Mouse (Mus musculus): ENCODE data around the gene Adipoq.

DNA sequence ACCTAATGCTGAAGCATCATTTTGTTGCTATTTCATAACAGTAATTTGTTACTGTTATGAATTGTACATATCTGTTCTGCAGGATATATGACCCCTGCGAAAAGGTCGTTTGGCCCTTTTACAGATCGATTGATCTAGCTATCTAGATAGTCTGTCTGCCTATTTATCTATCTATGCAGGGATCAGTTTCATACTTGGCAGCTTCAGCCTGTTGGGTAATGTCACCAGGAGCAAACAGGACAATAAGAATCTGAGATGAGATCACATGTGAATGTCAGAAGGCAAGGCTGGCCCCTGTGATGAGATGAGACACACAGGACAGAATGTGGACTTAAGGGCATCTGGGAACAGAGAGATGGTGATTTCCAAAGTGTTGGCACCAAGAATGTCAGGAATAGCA lies 16.0 kb upstream of the Adipoq start:
- TF ChIP-seq CTCF (conservative IDR thresholded peaks at IDR 0.05; ENCODE audit: low read length) (no peak), NANOG (IDR thresholded peaks at IDR 0.05; ENCODE audit: borderline replicate concordance, low read length) (no peak)
